Mouse (Mus musculus): ENCODE results near the gene Gm20388.
A peak's percentile ranks its signal among the peaks of the same experiment; 100 is the strongest.

Gm20388 gene

GRCm38 (mm10) chr8:120412911-120413625 is 502.4 kb downstream of the Gm20388 start:
- DNase-seq (ENCODE audit: low spot score in 2 of 2): no peak

- DNase-seq (ENCODE audit: low spot score in 2 of 2): no peak
Observed at GRCm38 (mm10) chr8:120413626-120413988, 503.0 kb downstream of the Gm20388 start.

- no peak for DNase-seq (ENCODE audit: low spot score in 2 of 2)
Observed at GRCm38 (mm10) chr8:120414216-120414615, 503.6 kb downstream of the Gm20388 start.

GRCm38 (mm10) chr8:120415474-120415873 is 504.8 kb downstream of the Gm20388 start:
- DNase-seq (ENCODE audit: low spot score in 2 of 2): no peak

GRCm38 (mm10) chr8:120416173-120416521 is 505.5 kb downstream of the Gm20388 start:
- no peak for DNase-seq (ENCODE audit: low spot score in 2 of 2)

GRCm38 (mm10) chr8:120416522-120417394 is 506.1 kb downstream of the Gm20388 start:
- DNase-seq (ENCODE audit: low spot score in 2 of 2): peak in 1 of 2 experiments; percentile 51

GRCm38 (mm10) chr8:120418188-120418587 is 507.5 kb downstream of the Gm20388 start:
- DNase-seq (ENCODE audit: low spot score in 2 of 2): no peak

- DNase-seq (ENCODE audit: low spot score in 2 of 2): no peak
Observed at GRCm38 (mm10) chr8:120419675-120420074, 509.0 kb downstream of the Gm20388 start.

- DNase-seq (ENCODE audit: low spot score in 2 of 2): no peak
Observed at GRCm38 (mm10) chr8:120420226-120420625, 509.6 kb downstream of the Gm20388 start.

GRCm38 (mm10) chr8:120421638-120422037 is 511.0 kb downstream of the Gm20388 start:
- no peak for DNase-seq (ENCODE audit: low spot score in 2 of 2)

GRCm38 (mm10) chr8:120422236-120422635 is 511.6 kb downstream of the Gm20388 start:
- DNase-seq (ENCODE audit: low spot score in 2 of 2): no peak

GRCm38 (mm10) chr8:120423576-120423975 is 512.9 kb downstream of the Gm20388 start:
- DNase-seq (ENCODE audit: low spot score in 2 of 2): no peak

GRCm38 (mm10) chr8:120424829-120425198 is 514.2 kb downstream of the Gm20388 start:
- DNase-seq (ENCODE audit: low spot score in 2 of 2): no peak

GRCm38 (mm10) chr8:120425199-120425941 is 514.7 kb downstream of the Gm20388 start:
- DNase-seq (ENCODE audit: low spot score in 2 of 2): no peak

GRCm38 (mm10) chr8:120426105-120426504 is 515.5 kb downstream of the Gm20388 start:
- DNase-seq (ENCODE audit: low spot score in 2 of 2): no peak

GRCm38 (mm10) chr8:120426622-120427385 is 516.2 kb downstream of the Gm20388 start:
- DNase-seq (ENCODE audit: low spot score in 2 of 2): no peak

GRCm38 (mm10) chr8:120428492-120428891 is 517.9 kb downstream of the Gm20388 start:
- no peak for DNase-seq (ENCODE audit: low spot score in 2 of 2)

GRCm38 (mm10) chr8:120429116-120429515 is 518.5 kb downstream of the Gm20388 start:
- no peak for DNase-seq (ENCODE audit: low spot score in 2 of 2)

GRCm38 (mm10) chr8:120431042-120431441 is 520.4 kb downstream of the Gm20388 start:
- DNase-seq (ENCODE audit: low spot score in 2 of 2): no peak

GRCm38 (mm10) chr8:120432438-120432837 is 521.8 kb downstream of the Gm20388 start:
- no peak for DNase-seq (ENCODE audit: low spot score in 2 of 2)

GRCm38 (mm10) chr8:120433143-120433542 is 522.5 kb downstream of the Gm20388 start:
- DNase-seq (ENCODE audit: low spot score in 2 of 2): no peak

GRCm38 (mm10) chr8:120433734-120434133 is 523.1 kb downstream of the Gm20388 start:
- no peak for DNase-seq (ENCODE audit: low spot score in 2 of 2)
